Mouse (Mus musculus): ENCODE results near the gene Ocm.

Ocm gene

DNA sequence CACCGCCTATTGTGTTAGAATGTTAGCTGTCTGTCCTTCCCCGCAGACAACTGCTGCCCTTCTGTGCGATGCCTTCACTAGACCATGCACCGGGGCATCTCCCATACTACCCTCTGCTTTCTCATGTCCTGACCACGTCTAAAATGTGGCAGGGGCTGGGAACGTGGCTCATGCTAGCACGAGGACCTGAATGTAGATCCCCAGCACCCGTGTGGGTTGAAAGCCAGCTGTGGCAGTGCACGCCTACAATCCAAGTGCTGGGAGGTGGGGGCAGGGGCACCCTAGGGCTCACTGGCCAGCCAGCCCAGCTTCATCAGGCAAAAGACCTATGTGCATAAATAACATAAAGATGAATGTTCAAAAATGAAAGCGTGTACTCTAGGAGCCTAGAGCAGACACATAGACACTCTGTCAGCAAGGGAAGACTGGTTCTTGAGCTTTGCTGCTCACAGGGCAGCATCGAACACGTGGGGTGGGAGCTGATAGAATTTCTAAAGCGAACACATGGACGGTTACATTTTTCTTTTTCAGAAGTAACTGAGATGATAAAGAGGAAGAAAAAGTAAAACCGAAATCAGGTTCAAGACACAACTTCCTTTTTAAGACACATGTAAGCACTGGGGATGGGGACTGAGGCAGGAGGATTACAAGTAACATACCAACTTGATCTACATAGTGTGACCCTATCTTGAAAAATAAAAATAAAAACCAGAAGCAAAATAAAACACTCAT lies 23.8 kb downstream of the Ocm start:
- DNase-seq (ENCODE audit: low spot score): no peak

- DNase-seq (ENCODE audit: low spot score): peak; percentile 24
These were observed 27.1 kb downstream of the Ocm start for GRCm38 (mm10) chr5:143999409-143999808.

- DNase-seq (ENCODE audit: low spot score): no peak
These were observed 31.7 kb downstream of the Ocm start for GRCm38 (mm10) chr5:143994632-143995365.

- no peak for DNase-seq (ENCODE audit: low spot score)
These were observed 32.6 kb downstream of the Ocm start for GRCm38 (mm10) chr5:143993849-143994248.

DNA sequence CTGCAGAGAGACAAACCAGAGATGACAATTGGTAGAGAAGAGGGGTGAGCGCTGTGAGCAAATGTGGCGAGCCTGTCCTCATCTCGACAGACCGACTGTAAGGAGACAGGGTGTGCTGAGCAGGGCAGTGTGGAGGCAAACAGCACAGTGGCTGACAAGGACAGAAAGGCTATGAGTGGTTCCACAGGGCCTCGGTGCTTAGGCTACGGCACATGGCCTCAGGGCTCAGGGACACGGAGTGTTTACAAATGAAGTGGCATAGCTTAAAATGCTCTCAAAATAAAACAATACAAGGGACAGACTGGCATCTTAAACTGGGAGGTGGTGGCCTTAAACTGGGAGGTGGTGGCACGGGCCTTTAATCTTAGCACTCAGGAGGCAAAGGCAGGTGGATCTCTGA lies 33.2 kb downstream of the Ocm start:
- no peak for DNase-seq (ENCODE audit: low spot score)

- DNase-seq (ENCODE audit: low spot score): no peak
These were observed 33.8 kb downstream of the Ocm start for GRCm38 (mm10) chr5:143992661-143993060.

GRCm38 (mm10) chr5:143990086-143990485 lies 36.4 kb downstream of the Ocm start:
- no peak for DNase-seq (ENCODE audit: low spot score)

DNA sequence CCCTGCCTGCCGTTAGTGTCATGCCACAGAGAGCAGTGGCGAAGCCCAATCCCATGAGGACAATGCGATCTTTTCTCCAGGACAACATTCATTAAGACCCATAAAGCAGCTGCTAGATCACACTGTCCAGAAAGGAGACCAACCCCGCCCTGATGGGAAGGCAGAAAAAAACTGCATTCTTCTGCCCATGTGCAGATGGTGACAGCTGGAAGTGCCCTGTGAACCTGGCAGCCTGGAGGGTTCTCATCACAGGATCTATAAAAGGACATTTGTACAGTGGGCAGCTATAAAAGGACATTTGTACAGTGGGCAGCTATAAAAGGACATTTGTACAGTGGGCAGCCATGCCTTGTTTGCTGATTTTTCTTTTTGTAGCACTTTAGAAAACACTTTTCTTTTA lies 37.4 kb downstream of the Ocm start:
- peak; percentile 39 for DNase-seq (ENCODE audit: low spot score)

GRCm38 (mm10) chr5:143987596-143987995 lies 38.9 kb downstream of the Ocm start:
- no peak for DNase-seq (ENCODE audit: low spot score)

GRCm38 (mm10) chr5:143985381-143985780 lies 41.1 kb downstream of the Ocm start:
- DNase-seq (ENCODE audit: low spot score): no peak

DNA sequence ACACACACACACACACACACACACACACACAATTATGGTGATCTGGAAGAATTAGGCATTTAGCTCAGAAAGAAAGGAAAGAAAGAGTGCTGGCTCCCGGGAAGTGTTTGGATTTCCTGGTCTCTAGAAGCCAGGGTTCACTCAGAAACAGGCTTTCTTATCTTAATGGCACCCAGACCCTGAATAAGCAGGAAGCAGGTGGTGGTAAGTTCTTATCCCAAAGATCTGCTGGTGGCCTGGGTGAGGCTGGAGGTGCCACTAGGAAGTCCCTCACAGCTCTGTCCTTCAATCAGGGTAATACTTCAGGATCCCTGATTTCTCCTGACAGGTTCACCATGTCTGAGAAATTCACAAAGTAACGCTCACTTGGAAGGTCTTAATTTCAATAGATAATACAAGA lies 44.1 kb downstream of the Ocm start:
- no peak for DNase-seq (ENCODE audit: low spot score)

DNA sequence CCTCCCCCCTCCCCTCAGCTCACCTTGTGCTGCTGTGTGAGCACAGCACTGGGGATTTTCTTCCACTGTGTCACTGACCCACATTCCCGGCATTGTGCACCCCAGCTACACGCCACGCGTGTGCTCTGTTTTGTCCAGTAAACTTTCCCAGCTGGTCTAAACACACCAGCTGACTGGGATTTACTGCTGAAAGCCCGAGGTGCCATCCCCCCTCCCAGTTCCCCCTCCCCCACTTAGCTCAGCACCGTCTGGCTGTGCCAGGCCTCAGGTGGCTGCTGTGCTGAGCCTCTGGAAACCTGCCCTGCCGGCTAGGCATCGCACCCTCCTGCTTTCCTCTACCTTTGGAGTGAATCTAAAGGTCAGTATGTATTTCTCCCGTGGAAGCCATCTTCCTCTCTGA lies 45.6 kb downstream of the Ocm start:
- DNase-seq (ENCODE audit: low spot score): peak; percentile 57

- no peak for DNase-seq (ENCODE audit: low spot score)
These were observed 49.6 kb downstream of the Ocm start for GRCm38 (mm10) chr5:143976726-143977431.

GRCm38 (mm10) chr5:143976232-143976631 lies 50.2 kb downstream of the Ocm start:
- DNase-seq (ENCODE audit: low spot score): no peak

DNA sequence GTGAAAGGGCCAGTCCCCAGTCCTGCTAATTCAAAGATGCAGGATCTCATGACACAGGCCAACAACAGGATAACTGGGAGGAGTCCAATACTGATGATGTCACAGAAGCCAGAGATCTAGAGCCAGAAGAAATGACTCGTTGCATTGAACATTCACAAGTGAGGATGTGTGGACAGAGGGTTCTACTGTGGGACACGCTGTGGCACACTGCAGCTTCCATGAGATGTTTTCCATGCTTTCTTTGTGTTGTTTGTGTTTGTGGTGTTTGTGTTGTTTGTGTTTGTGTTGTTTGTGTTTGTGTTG lies 50.9 kb downstream of the Ocm start:
- DNase-seq (ENCODE audit: low spot score): no peak

DNA sequence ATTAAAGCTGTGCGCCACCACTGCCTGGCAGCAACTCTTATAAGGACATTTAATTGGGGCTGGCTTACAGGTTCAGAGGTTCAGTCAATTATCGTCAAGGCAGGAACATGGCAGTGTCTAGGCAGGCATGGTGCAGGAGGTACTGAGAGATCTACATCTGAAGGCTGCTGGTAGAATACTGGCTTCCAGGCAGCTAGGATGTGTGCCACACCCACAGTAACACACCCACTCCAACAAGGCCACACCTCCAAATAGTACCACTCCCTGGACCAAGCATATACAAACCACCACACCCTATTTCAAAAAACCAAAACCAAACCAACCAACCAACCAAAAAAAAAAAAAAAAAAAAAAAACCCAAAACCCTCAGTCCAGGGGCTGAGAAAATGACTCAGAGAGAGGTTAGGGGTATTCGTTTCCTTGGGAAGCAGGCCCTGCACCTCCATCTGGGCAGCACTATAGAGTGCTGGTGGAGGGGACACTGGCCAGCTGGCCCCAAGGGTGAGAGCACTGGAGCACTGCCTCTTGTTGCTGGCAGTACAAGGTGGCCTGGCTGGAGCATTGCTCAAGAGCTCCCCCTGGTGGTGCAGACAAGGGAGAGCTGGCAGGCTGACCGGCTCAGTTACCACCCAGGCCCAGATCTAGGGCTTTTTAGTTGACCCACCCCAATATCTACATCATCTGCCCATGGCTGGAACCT lies 51.4 kb downstream of the Ocm start:
- DNase-seq (ENCODE audit: low spot score): peak; percentile 84

DNA sequence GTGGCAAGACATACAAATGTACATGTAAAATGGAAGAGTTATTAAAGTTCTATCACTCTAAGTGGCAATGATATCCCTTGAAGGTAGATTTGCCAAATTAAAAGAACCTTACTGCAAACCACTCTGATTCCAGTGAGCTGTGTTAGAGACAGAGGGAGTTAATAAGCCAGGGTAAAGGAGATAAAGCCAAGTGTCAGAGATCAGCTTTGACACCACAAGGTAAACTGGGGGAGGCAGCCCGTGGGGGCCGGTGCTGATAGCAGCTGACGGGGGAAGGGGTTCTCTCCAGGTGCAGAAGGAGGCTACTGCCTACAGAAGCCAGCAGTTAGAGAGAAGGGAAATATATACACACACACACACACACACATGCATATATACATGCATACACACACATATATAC lies 53.8 kb downstream of the Ocm start:
- no peak for DNase-seq (ENCODE audit: low spot score)

Measured in retina, embryonic 14.5 days (tissue).